Mouse (Mus musculus) midbrain, embryonic 10.5 days (tissue): Measurements from ENCODE around the gene Ccdc13. TPM values are rescaled to one million over a fixed set of nuclear protein-coding genes. Genes with fewer than 3 reads are reported as not detected.
A peak's percentile ranks its signal among the peaks of the same experiment; 100 is the strongest.

Experiments used
- DNase-seq: peaks from one replicate; pipeline ENCODE4 v3.0.0-alpha.2; 2017; ENCODE audit warnings: low spot score
- H3K27ac ChIP-seq: fragments of 300-500 bp; sonication (generic); replicated peaks from 2 replicates; pipeline ENCODE4 v1.5.1; 2016; ENCODE audit warnings: mild to moderate bottlenecking
- H3K27me3 ChIP-seq: fragments of 300-500 bp; sonication (generic); 2 replicates; pipeline ENCODE4 v1.6.1; 2016; ENCODE audit warnings: low read depth, mild to moderate bottlenecking; ENCODE audit not compliant: poor library complexity, severe bottlenecking
- H3K36me3 ChIP-seq: fragments of 300-500 bp; sonication (generic); 2 replicates; pipeline ENCODE4 v1.6.1; 2016; ENCODE audit warnings: mild to moderate bottlenecking, moderate library complexity
- H3K4me1 ChIP-seq: fragments of 300-500 bp; sonication (generic); 2 replicates; pipeline ENCODE4 v1.6.1; 2016
- H3K4me3 ChIP-seq: fragments of 300-500 bp; sonication (generic); 2 replicates; pipeline ENCODE4 v1.5.1; 2016; ENCODE audit warnings: mild to moderate bottlenecking, moderate library complexity
- H3K9me3 ChIP-seq: fragments of 300-500 bp; sonication (generic); replicated peaks from 2 replicates; pipeline ENCODE4 v1.6.1; 2016; ENCODE audit warnings: mild to moderate bottlenecking
- WGBS: fragments of 180-500 bp; shearing (Covaris S2); methylation state at CpG from one replicate; pipeline ENCODE4 v1.1.7; 2016; 5-methylcytosine and 5-hydroxymethylcytosine counted together
- polyA plus RNA-seq: library from polyadenylated mRNA; unstranded; fragments of >200 nt; fragmentation: Nextera tagmentation; extraction: Ambion mirVana; gene quantifications from 2 replicates; pipeline ENCODE4 v1.2.1, GENCODE M21; 2016

The Ccdc13 gene
- polyA plus RNA-seq, 1 experiment from 2014 or later = 2.4 TPM

GRCm38 (mm10) chr9:121761091-121761665 is 78.1 kb downstream of the Ccdc13 start:
- no peaks in the 10 kb centered on the region for H3K9me3 ChIP-seq
- H3K4me1 ChIP-seq = peaks cover 48% of the 10 kb centered on the region
- H3K27me3 ChIP-seq = no peaks in the 10 kb centered on the region
- H3K4me3 ChIP-seq = peak overlapping the region; percentile 75
- H3K36me3 ChIP-seq = peaks cover 53% of the 10 kb centered on the region
- peak overlapping the region; percentile 97 for H3K27ac ChIP-seq
- WGBS = 70% methylated on average over 10 of the region's 10 CpGs
- DNase-seq = no peak

- 1% methylated on average over 43 of the region's 43 CpGs for WGBS
- Histone ChIP-seq H3K27me3 (no peaks in the 10 kb centered on the region), H3K27ac (peak overlapping the region; percentile 97), H3K36me3 (peaks cover 53% of the 10 kb centered on the region), H3K9me3 (no peaks in the 10 kb centered on the region), H3K4me1 (peaks cover 48% of the 10 kb centered on the region), H3K4me3 (peak overlapping the region; percentile 75)
- DNase-seq = peak; percentile 86
Observed at GRCm38 (mm10) chr9:121760271-121761090, 78.8 kb downstream of the Ccdc13 start.

- WGBS = under 1% methylated on average over 95 of the region's 97 CpGs
- H3K4me3 ChIP-seq = peak within 1 kb of the TSS; percentile 75
- H3K9me3 ChIP-seq = no peaks in the 10 kb centered on the region
- peak within 1 kb of the TSS; percentile 97 for H3K27ac ChIP-seq
- H3K36me3 ChIP-seq = peaks cover 53% of the 10 kb centered on the region
- peaks cover 48% of the 10 kb centered on the region for H3K4me1 ChIP-seq
- no peaks in the 10 kb centered on the region for H3K27me3 ChIP-seq
- DNase-seq = peak; percentile 82
Observed at GRCm38 (mm10) chr9:121759091-121760081, 79.9 kb downstream of the Ccdc13 start, which contains the start of gene Zfp651. Gene Zfp651, plus strand, starts transcription at chr9:121759330.

GRCm38 (mm10) chr9:121757835-121758814 is 81.1 kb downstream of the Ccdc13 start:
- 56% methylated on average over 10 of the region's 10 CpGs for WGBS
- Histone ChIP-seq H3K4me3 (peak overlapping the region; percentile 75), H3K36me3 (peaks cover 53% of the 10 kb centered on the region)

GRCm38 (mm10) chr9:121757432-121757831 is 81.8 kb downstream of the Ccdc13 start:
- WGBS = 82% methylated on average over 3 of the region's 3 CpGs
- no peak overlapping the region for H3K27ac ChIP-seq
- DNase-seq = no peak
- H3K4me3 ChIP-seq = no peak overlapping the region
- H3K36me3 ChIP-seq = peaks cover 53% of the 10 kb centered on the region
- no peaks in the 10 kb centered on the region for H3K9me3 ChIP-seq
- no peaks in the 10 kb centered on the region for H3K27me3 ChIP-seq
- peaks cover 45% of the 10 kb centered on the region for H3K4me1 ChIP-seq

More at GRCm38 (mm10) chr9:121757835-121758814, 81.1 kb downstream of the Ccdc13 start:
- H3K9me3 ChIP-seq = no peaks in the 10 kb centered on the region
- no peak for DNase-seq
- H3K4me1 ChIP-seq = peaks cover 48% of the 10 kb centered on the region
- no peaks in the 10 kb centered on the region for H3K27me3 ChIP-seq
- H3K27ac ChIP-seq = no peak overlapping the region

GRCm38 (mm10) chr9:121756785-121757184 is 82.5 kb downstream of the Ccdc13 start:
- H3K9me3 ChIP-seq = no peaks in the 10 kb centered on the region
- no peak for DNase-seq
- peaks cover 53% of the 10 kb centered on the region for H3K36me3 ChIP-seq
- WGBS = 91% methylated on average over 3 of the region's 3 CpGs
- no peak overlapping the region for H3K4me3 ChIP-seq
- H3K4me1 ChIP-seq = peaks cover 39% of the 10 kb centered on the region
- no peaks in the 10 kb centered on the region for H3K27me3 ChIP-seq
- H3K27ac ChIP-seq = no peak overlapping the region

GRCm38 (mm10) chr9:121754624-121755023 is 84.6 kb downstream of the Ccdc13 start:
- no peak overlapping the region for H3K4me3 ChIP-seq
- no peaks in the 10 kb centered on the region for H3K9me3 ChIP-seq
- peaks cover 22% of the 10 kb centered on the region for H3K4me1 ChIP-seq
- WGBS = 91% methylated on average over 3 of the region's 3 CpGs
- no peak overlapping the region for H3K27ac ChIP-seq
- H3K36me3 ChIP-seq = peaks cover 74% of the 10 kb centered on the region
- no peaks in the 10 kb centered on the region for H3K27me3 ChIP-seq
- DNase-seq = no peak

GRCm38 (mm10) chr9:121752774-121753173 is 86.5 kb downstream of the Ccdc13 start:
- no peak overlapping the region for H3K4me3 ChIP-seq
- DNase-seq = no peak
- no peaks in the 10 kb centered on the region for H3K27me3 ChIP-seq
- peaks cover 93% of the 10 kb centered on the region for H3K36me3 ChIP-seq
- H3K9me3 ChIP-seq = no peaks in the 10 kb centered on the region
- 98% methylated on average over 9 of the region's 9 CpGs for WGBS
- peaks cover 3% of the 10 kb centered on the region for H3K4me1 ChIP-seq
- H3K27ac ChIP-seq = no peak overlapping the region

Other genes starting within 250 kb of the Ccdc13 start
- not detected in 2 replicates for gene Lyzl4, start 197.4 kb downstream of the Ccdc13 start, polyA plus RNA-seq
- 0.35 and 0.80 TPM in 2 replicates for gene Vipr1, start 196.7 kb downstream of the Ccdc13 start, polyA plus RNA-seq
- 18.4 and 21.9 TPM in 2 replicates for gene Sec22c, start 134.0 kb downstream of the Ccdc13 start, polyA plus RNA-seq
- gene Ss18l2, start 129.1 kb downstream of the Ccdc13 start, polyA plus RNA-seq = 91.8 and 103 TPM in 2 replicates
- gene Nktr, start 120.3 kb downstream of the Ccdc13 start, polyA plus RNA-seq = 56.1 and 59.5 TPM in 2 replicates
- gene Zfp651, start 80.1 kb downstream of the Ccdc13 start, polyA plus RNA-seq = 4.8 and 6.6 TPM in 2 replicates
- gene Klhl40, start 61.9 kb downstream of the Ccdc13 start, polyA plus RNA-seq = 0.15 and 0.16 TPM in 2 replicates
- gene Hhatl, start 47.0 kb downstream of the Ccdc13 start, polyA plus RNA-seq = not detected in 2 replicates
- gene Higd1a, start 18.9 kb upstream of the Ccdc13 start, polyA plus RNA-seq = 207 and 245 TPM in 2 replicates
- gene Ackr2, start 58.9 kb upstream of the Ccdc13 start, polyA plus RNA-seq = 0.78 and 0.84 TPM in 2 replicates
- gene Cyp8b1, start 76.8 kb upstream of the Ccdc13 start, polyA plus RNA-seq = not detected in 2 replicates
- 0.68 and 0.85 TPM in 2 replicates for gene Fam198a, start 111.5 kb upstream of the Ccdc13 start, polyA plus RNA-seq
- 13.1 and 14.6 TPM in 2 replicates for gene Pomgnt2, start 157.6 kb upstream of the Ccdc13 start, polyA plus RNA-seq